20 mouse cellular contexts compared by ENCODE assay signal in genomic region chr11:101311083-101311482, GRCm38 (mm10). TPM values are rescaled to one million over a fixed set of nuclear protein-coding genes. Genes with fewer than 3 reads are reported as not detected.
"Had no signal": no experiment of that assay in that cellular context is flagged by ENCODE, and none has a peak within 500 bp of the region (broad histone marks: within the 10 kb centered on the region; RNA-seq: fewer than 3 reads in every experiment).

No protein-coding gene starts in this region.

- H3K4me2 ChIP-seq: lung, embryonic 15.5 days; midbrain, embryonic 12.5 days; midbrain, embryonic 15.5 days; neural tube, embryonic 12.5 days had no signal

- H3K27me3 ChIP-seq: lung, embryonic 15.5 days; midbrain, embryonic 12.5 days had no signal

- H3K4me3 ChIP-seq: lung, embryonic 15.5 days; megakaryocyte, embryonic 14.5 days; midbrain, embryonic 12.5 days; midbrain, embryonic 15.5 days; neural tube, embryonic 12.5 days had no signal

- H3K9ac ChIP-seq: liver, embryonic 14.5 days; lung, embryonic 15.5 days; midbrain, embryonic 12.5 days; midbrain, embryonic 15.5 days; neural tube, embryonic 12.5 days had no signal

- H3K9me3 ChIP-seq: lung, embryonic 15.5 days; midbrain, embryonic 12.5 days; midbrain, embryonic 15.5 days; neural tube, embryonic 12.5 days had no signal

- H3K27ac ChIP-seq: liver, embryonic 14.5 days; lung, embryonic 15.5 days; macrophage; midbrain, embryonic 12.5 days; midbrain, embryonic 15.5 days; neural tube, embryonic 12.5 days had no signal

- DNase-seq: lung, adult 2 months; lung, postnatal 14 days; lung, postnatal 36 days; right cerebral cortex, postnatal 25 days; right cerebral cortex, postnatal 4 days; spleen, adult 18-20 months; thymus, adult 18-20 months; thymus, postnatal 25 days; thymus, postnatal 4 days had no signal

- H3K36me3 ChIP-seq: lung, embryonic 15.5 days; midbrain, embryonic 12.5 days; midbrain, embryonic 15.5 days; neural tube, embryonic 12.5 days had no signal

- H3K4me1 ChIP-seq: lung, embryonic 15.5 days; neural tube, embryonic 12.5 days had no signal

- ATAC-seq: lung, postnatal 0 days; midbrain, embryonic 15.5 days had no signal

RNA-seq across cellular contexts. Expression of gene Aoc3, which starts 19.3 kb away (rescaled TPM):
- total RNA-seq: monocyte, adult 5-6 weeks; neutrophil, adult 5-6 weeks had no signal
- polyA plus RNA-seq: macrophage; midbrain, embryonic 12.5 days; neural tube, embryonic 12.5 days; neural tube, embryonic 14.5 days had no signal
